Mouse (Mus musculus) E14TG2a.4 (cell line): ENCODE results near the gene Klhl2.

ENCODE experiments used
- H3K27me3 ChIP-seq: 2 replicates; pipeline ENCODE4 v1.6.1; 2014; ENCODE audit warnings: low read length, control low read depth; ENCODE audit not compliant: insufficient read depth
- H3K36me3 ChIP-seq: 2 replicates; pipeline ENCODE4 v1.6.1; 2014; ENCODE audit warnings: low read length, control low read depth; ENCODE audit not compliant: insufficient read depth
- H3K4me1 ChIP-seq: replicated peaks from 2 replicates; pipeline ENCODE4 v1.6.1; 2014; ENCODE audit warnings: low read depth, low read length, control low read depth
- H3K4me3 ChIP-seq: replicated peaks from 2 replicates; pipeline ENCODE4 v1.5.1; 2014; ENCODE audit warnings: mild to moderate bottlenecking, low read length
- H3K9me3 ChIP-seq: 2 replicates; pipeline ENCODE4 v1.6.1; 2014; ENCODE audit warnings: low read length, control low read depth
- CTCF ChIP-seq: conservative IDR thresholded peaks from 2 replicates; pipeline ENCODE4 v1.5.1; 2014; ENCODE audit warnings: low read length
- NANOG ChIP-seq: IDR thresholded peaks from 2 replicates; pipeline ENCODE4 v1.6.1; 2014; ENCODE audit warnings: borderline replicate concordance, low read length, mixed read lengths
- POU5F1 ChIP-seq: IDR thresholded peaks from 2 replicates; pipeline ENCODE4 v1.6.1; 2014; ENCODE audit warnings: low read length, borderline replicate concordance

Klhl2 gene

DNA sequence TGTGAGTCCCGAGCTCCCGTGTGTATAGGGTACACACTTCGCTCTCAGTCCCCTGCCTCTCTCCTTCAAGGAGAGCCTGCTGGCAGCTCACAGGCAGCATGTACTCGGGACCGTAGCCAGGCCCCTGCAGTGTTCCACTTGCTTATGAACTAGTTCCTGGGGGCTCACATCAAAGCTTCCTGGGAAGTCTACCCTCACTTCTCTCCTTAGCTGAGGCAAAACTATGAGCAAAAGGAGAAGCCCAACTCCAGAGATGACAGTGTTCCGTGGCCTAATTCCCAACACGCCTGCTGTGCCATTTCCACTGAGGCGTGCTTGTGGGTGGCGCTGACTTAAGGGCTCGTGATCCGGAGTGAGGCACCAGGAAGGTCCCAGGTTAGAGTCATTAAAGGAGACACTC lies 25.9 kb downstream of the Klhl2 start:
- Histone ChIP-seq H3K27me3 (no peaks in the 10 kb centered on the region), H3K9me3 (no peaks in the 10 kb centered on the region), H3K4me3 (no peak overlapping the region), H3K36me3 (peaks cover 54% of the 10 kb centered on the region), H3K4me1 (peaks cover 18% of the 10 kb centered on the region)
- TF ChIP-seq POU5F1 = no peak

GRCm38 (mm10) chr8:64820940-64821339 lies 28.9 kb downstream of the Klhl2 start:
- Histone ChIP-seq H3K9me3 (no peaks in the 10 kb centered on the region), H3K27me3 (no peaks in the 10 kb centered on the region), H3K4me3 (no peak overlapping the region), H3K4me1 (no peaks in the 10 kb centered on the region), H3K36me3 (peaks cover 38% of the 10 kb centered on the region)
- no peak for TF ChIP-seq NANOG
- TF ChIP-seq POU5F1 = no peak
- TF ChIP-seq CTCF = no peak

DNA sequence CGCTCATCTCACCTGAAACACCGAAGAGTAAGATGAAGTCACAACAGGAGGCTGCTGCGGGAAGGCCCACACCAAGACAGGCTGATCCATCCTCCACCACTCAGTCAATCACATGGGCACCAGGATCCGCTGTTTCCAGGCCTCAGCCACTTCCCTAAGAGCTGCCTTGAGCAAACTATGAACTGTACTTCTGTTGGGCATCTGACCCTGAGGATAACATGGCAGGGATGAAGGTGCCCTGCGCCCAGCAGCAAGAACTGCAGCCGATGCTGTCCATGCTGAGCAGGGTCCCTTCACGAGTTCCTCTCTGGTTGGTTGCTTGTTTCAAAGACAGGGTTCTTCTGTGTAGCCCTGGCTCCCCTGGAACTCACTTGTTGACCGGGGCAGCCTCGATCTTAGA lies 38.0 kb downstream of the Klhl2 start:
- Histone ChIP-seq H3K4me1 (peaks cover 6% of the 10 kb centered on the region; the same call in 1 of the 2 replicates), H3K9me3 (no peaks in the 10 kb centered on the region), H3K27me3 (no peaks in the 10 kb centered on the region), H3K4me3 (no peak overlapping the region), H3K36me3 (peaks cover 28% of the 10 kb centered on the region)
- TF ChIP-seq POU5F1 (no peak), NANOG (no peak), CTCF (no peak)

- H3K9me3 ChIP-seq = no peaks in the 10 kb centered on the region
- no peak overlapping the region for H3K4me3 ChIP-seq
- TF ChIP-seq POU5F1 (no peak), CTCF (no peak), NANOG (no peak)
- no peaks in the 10 kb centered on the region for H3K27me3 ChIP-seq
- H3K4me1 ChIP-seq = peaks cover 6% of the 10 kb centered on the region; the same call in 1 of the 2 replicates
- peaks cover 28% of the 10 kb centered on the region for H3K36me3 ChIP-seq
Observed at GRCm38 (mm10) chr8:64811083-64811482, 38.7 kb downstream of the Klhl2 start.

DNA sequence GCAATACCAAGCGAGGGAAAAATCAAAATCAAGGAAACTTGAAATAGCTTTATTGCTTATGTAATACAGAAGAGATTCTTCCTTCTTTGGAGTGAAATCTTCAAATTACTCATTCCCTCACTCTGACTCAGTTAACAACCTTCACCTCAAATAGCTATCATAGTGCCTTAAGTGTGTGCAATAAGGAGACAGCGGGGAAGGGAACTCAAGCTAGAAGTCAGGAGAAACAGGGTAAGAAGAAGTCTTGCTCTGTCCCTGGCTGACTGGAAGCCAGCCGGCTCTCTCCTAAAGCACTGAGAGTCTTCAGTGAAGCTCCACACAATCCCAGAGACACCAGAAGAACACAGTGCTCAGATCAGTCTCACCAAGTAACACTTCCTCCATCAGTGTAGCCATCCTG lies 43.3 kb downstream of the Klhl2 start:
- TF ChIP-seq CTCF (no peak), POU5F1 (no peak), NANOG (no peak)
- H3K9me3 ChIP-seq = no peaks in the 10 kb centered on the region
- no peaks in the 10 kb centered on the region for H3K27me3 ChIP-seq

GRCm38 (mm10) chr8:64804971-64805370 lies 44.8 kb downstream of the Klhl2 start:
- no peaks in the 10 kb centered on the region for H3K4me1 ChIP-seq
- TF ChIP-seq CTCF = no peak
- TF ChIP-seq NANOG = no peak
- TF ChIP-seq POU5F1 = no peak

More for the DNA sequence above, 43.3 kb downstream of the Klhl2 start:
- H3K36me3 ChIP-seq = peaks cover 17% of the 10 kb centered on the region
- no peaks in the 10 kb centered on the region for H3K4me1 ChIP-seq
- H3K4me3 ChIP-seq = no peak overlapping the region

DNA sequence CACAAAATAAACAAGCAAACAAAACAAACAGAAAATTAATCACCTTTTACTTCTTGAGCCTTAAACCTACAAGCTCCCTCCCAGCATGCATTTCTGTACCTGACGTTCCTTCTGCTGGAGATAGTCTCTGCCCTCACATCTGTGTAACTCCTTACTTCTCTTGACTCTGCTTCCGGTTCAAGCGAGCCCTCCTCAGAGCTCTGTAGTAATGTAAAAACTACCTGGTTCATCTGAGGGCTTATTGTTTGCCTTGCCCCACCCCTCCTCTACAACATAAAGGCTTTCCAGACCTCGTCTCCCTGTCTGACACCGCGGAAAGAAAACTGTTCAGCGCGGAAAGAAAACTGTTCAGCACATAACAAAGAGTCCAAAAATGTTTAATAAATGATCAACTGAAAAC lies 50.5 kb downstream of the Klhl2 start:
- TF ChIP-seq POU5F1 = no peak
- TF ChIP-seq NANOG = no peak
- no peak for TF ChIP-seq CTCF
- Histone ChIP-seq H3K27me3 (no peaks in the 10 kb centered on the region), H3K9me3 (no peaks in the 10 kb centered on the region), H3K36me3 (no peaks in the 10 kb centered on the region), H3K4me3 (no peak overlapping the region), H3K4me1 (peaks cover 24% of the 10 kb centered on the region)

More at GRCm38 (mm10) chr8:64804971-64805370, 44.8 kb downstream of the Klhl2 start:
- Histone ChIP-seq H3K4me3 (no peak overlapping the region), H3K9me3 (no peaks in the 10 kb centered on the region), H3K36me3 (0 out of 2 replicates have a peak, but pooled peaks cover 3% of the 10 kb centered on the region), H3K27me3 (no peaks in the 10 kb centered on the region)

- Histone ChIP-seq H3K36me3 (no peaks in the 10 kb centered on the region), H3K27me3 (no peaks in the 10 kb centered on the region), H3K4me1 (peaks cover 24% of the 10 kb centered on the region), H3K9me3 (no peaks in the 10 kb centered on the region), H3K4me3 (no peak overlapping the region)
- TF ChIP-seq NANOG (no peak), CTCF (no peak)
Observed at GRCm38 (mm10) chr8:64798503-64798902, 51.3 kb downstream of the Klhl2 start.

GRCm38 (mm10) chr8:64797751-64798150 lies 52.1 kb downstream of the Klhl2 start:
- peaks cover 27% of the 10 kb centered on the region for H3K4me1 ChIP-seq
- no peak for TF ChIP-seq CTCF
- no peak for TF ChIP-seq NANOG
- no peak for TF ChIP-seq POU5F1
- no peaks in the 10 kb centered on the region for H3K27me3 ChIP-seq
- no peaks in the 10 kb centered on the region for H3K9me3 ChIP-seq
- H3K4me3 ChIP-seq = no peak overlapping the region
- H3K36me3 ChIP-seq = no peaks in the 10 kb centered on the region
